Mouse (Mus musculus) skeletal muscle tissue, postnatal 0 days (tissue): Measurements from ENCODE around the gene Tnr. TPM values are rescaled to one million over a fixed set of nuclear protein-coding genes. Genes with fewer than 3 reads are reported as not detected.

Source experiments
- polyA plus RNA-seq: library from polyadenylated mRNA; unstranded; fragments of >200 nt; fragmentation: Nextera tagmentation; extraction: Ambion mirVana; gene quantifications from 2 replicates; pipeline ENCODE4 v1.2.1, GENCODE M21; 2015

The Tnr gene
- polyA plus RNA-seq, result 0.01 TPM in 1 of 2 replicates, not detected in the other

DNA sequence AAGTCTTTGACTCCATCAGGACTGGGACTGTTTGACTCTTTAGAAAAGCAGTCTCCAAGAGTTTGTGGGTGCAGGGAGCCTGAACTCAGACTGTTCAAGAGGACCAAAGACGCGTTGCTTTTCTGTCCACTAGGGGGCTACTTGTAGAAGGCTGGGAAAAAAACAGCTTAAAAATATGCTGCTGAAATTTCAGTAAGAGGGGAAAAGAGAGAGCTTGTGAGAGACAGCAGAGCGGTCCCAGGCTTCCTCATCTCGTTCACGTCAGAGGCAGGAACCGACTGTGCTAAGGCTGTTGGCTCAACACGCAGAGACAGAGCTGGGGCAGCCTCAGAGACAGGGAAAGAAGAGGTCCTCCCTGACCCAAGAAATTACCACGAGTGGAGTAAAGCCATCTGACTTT lies at the start of gene Tnr:
TSS of gene Tnr (plus strand) at position 192 of the 400 bp plus-strand sequence.

